Mouse (Mus musculus) cerebellum, adult 11 months (tissue): ENCODE results near the gene Olfr615.
"Not testable (repeated sequence)": the region's sequence is repeated elsewhere in the genome, so short reads cannot be mapped to it uniquely, and the experiment has no call there.

Experiments
- DNase-seq: peaks from one replicate; pipeline ENCODE4 v3.0.0; 2022

Olfr615 gene

DNA sequence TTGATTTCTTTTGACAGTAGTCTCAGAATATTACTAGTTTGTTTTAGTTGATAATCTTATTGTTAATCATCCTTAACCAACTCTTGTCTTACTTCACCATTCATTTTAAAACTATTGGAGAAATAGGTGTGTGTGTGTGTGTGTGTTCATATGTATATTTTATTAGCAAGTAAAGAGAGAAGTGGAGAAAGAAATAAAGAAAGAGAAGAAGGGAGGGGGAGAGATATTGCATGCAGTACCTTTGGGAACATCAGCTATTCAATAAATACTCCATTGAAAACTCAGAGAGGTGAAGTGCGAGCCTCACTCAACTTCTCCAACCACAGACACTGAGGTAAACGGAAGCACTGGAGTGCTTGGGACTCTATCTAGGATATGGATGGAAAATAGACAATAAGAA lies at the start of gene Olfr615:
Gene Olfr615 (plus strand): TSS at position 301 of the 400 bp plus-strand sequence.
- DNase-seq = no peak

GRCm38 (mm10) chr7:103512022-103512421 lies 43.9 kb upstream of the Olfr615 start, which contains the start of gene Olfr610:
Olfr610 (minus strand) TSS chr7:103512122.
- DNase-seq = no peak

GRCm38 (mm10) chr7:103520746-103521145 lies 35.1 kb upstream of the Olfr615 start, which contains the start of gene Olfr611:
Olfr611 (minus strand) TSS chr7:103520846.
- DNase-seq = not testable (repeated sequence)

GRCm38 (mm10) chr7:103542617-103543016 lies 13.3 kb upstream of the Olfr615 start, which contains the start of gene Olfr612:
Olfr612 (minus strand) TSS chr7:103542717.
- not testable (repeated sequence) for DNase-seq

DNA sequence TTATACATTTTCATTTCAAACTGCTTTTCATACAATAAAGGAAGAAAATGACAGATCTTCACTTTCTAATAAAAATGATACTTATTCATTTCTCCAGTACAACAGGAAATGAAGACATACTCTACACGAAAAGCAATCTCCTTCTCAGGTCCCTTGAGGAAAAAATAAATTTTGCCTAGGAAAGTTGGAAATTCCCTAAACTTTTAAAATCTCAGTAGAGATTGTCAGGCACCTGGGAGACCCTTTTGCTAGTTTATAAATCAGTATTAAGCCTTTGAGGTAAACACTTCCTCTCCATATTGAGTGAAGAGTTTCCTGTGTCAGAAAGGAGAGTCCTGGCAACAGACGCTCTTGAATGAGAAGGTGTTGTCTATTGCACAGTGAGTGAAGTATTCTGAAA lies 8.1 kb upstream of the Olfr615 start, which contains the start of gene Olfr613:
Gene Olfr613 (plus strand): TSS at position 301 of the 400 bp plus-strand sequence.
- DNase-seq = no peak

GRCm38 (mm10) chr7:103569043-103569442 lies 13.2 kb downstream of the Olfr615 start, which contains the start of gene Olfr616:
Olfr616 (minus strand) TSS chr7:103569143.
- DNase-seq = no peak

DNA sequence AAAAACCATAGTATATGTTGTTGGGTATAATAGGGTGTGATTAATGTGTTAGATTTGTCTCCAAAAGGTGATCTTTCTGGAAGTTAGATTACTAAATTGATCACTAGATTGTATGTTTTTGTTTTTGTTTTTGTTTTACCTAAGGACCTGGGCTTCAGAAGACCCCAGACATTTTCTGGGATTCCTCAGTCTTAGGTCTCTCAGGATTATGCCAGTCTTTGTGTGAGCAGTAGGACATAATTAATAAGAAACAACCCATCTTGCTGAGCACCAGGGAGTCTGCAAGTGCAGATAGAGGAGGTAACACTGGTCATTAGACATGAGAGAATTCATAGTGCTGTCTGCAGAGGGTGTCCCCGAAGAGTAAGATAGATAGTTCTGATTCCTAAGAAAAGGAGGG lies 16.9 kb downstream of the Olfr615 start, which contains the start of gene Olfr617:
Gene Olfr617 (plus strand): TSS at position 301 of the 400 bp plus-strand sequence.
- DNase-seq = no peak

DNA sequence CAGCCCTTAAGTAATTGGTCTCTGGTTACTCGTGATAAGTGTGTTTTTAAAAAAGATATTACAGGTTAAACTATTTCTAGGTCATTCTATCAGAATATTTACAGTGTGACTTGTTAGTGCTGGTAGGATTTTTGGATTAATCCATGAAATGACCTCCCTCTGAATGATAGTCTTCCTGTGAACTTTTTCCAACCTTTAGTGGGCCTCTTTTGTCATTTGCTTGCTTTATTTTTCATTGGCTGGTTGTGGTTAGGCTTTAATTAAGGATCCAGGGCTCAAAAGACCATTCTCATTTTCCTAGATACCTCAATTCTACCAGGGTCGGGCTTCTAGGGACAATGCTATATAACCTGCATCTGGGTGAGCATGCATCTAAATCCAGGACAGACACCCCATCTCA lies 33.9 kb downstream of the Olfr615 start, which contains the start of gene Olfr618:
Gene Olfr618 (plus strand): TSS at position 301 of the 400 bp plus-strand sequence.
- DNase-seq = no peak

GRCm38 (mm10) chr7:103600275-103600674 lies 44.4 kb downstream of the Olfr615 start, which contains the start of gene Olfr619:
Olfr619 (plus strand) TSS chr7:103600575.
- no peak for DNase-seq

- DNase-seq = no peak
These were observed 51.5 kb downstream of the Olfr615 start for GRCm38 (mm10) chr7:103607425-103607824.

GRCm38 (mm10) chr7:103612434-103612833 lies 56.6 kb downstream of the Olfr615 start, which contains the start of gene Olfr620:
Olfr620 (minus strand) TSS chr7:103612534.
- DNase-seq = no peak
